Mouse (Mus musculus): Measurements from ENCODE around the gene Kifc5b.

Gene Kifc5b

DNA sequence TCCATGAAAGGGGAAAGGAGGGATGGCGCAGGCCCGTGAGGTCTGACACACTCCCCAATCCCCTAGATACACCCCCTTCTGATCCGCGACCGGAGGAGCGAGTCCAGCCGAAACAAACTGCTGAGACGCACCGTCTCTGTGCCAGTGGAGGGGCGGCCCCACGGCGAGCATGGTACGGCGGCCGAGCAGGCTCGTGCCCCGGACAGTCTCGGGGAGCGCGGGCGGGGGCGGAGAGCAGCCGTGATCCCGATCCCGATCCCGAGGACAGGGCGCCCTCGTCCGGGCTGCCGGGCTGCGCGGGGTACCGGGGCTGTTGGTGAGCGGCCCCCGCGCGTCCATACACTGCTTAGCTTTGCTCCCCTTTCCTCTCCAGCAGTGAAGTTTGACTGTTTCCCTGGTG lies 29.7 kb downstream of the Kifc5b start:
- DNase-seq (ENCODE audit: extremely low read depth, low read depth) = no peak

DNA sequence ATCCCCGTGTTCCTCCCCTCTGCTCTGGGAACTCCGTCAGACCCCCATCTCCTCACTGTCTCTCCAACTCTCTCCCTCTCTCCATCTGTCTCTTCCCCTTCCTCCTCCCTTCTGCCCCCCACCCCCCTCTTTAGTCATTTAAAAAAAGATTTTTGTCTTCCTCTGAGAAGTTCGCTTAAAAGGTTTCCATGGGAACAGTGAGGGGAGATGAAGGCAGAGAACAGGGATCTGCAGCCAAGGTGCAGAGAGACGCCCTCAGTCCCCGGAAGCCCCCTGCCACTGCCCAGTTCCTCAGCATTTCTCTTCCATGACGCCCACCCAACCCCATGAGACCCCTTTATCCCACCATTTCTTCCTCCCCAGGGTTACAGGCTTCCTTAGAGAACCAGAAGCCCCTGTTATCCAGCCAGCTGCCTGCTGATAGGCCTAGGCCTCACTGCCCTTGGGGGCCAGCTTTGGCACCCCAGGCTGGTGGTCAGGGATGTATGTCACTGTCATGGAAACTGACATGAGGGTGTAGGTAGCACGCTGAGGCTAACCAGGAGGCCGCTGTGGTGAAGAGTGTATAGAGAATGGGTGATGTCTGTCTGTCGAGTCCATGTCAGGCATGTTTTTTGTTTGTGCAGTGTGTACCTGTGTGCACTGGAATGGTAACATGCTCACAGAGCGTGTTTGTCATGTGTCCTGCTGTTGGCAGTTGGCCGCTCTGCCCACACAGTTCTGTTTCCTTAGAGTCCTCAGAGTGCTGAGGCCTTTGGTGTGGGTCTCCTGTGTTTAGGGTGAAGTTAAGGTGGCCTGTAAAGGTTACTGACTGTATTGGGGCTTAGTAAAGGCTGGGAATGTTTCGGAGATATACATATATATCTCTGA lies 30.6 kb downstream of the Kifc5b start:
- no peak for DNase-seq (ENCODE audit: extremely low read depth, low read depth)

GRCm38 (mm10) chr17:26948316-26949050 lies 31.6 kb downstream of the Kifc5b start:
- DNase-seq (ENCODE audit: extremely low read depth, low read depth) = no peak

DNA sequence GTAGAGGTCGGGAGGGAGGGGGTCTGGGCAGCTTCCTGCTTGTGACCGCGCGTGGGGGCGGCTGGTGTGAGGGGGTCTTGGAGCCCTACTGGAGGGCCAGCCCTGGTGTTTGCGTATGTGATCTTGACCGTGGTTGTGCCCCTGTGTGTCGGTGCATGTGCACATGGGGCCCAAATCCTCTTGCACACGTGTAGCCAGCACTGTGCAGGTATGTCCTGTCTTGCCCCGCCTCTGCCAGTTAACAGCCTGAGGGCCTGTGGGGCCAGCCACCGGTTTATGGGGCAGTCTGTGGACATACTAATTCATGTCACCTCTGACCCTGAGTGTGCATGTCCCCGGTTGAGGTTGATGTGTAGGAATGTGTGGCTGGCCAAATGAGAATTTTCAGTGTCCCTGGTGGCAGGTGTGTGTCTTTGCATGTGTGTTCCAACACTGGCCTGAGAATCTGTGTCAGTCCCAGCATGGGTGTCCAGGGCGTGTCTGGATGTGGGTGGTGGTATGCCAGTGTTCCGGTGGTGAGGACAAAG lies 32.2 kb downstream of the Kifc5b start:
- no peak for DNase-seq (ENCODE audit: extremely low read depth, low read depth)

GRCm38 (mm10) chr17:26949866-26950265 lies 33.0 kb downstream of the Kifc5b start:
- no peak for DNase-seq (ENCODE audit: extremely low read depth, low read depth)

DNA sequence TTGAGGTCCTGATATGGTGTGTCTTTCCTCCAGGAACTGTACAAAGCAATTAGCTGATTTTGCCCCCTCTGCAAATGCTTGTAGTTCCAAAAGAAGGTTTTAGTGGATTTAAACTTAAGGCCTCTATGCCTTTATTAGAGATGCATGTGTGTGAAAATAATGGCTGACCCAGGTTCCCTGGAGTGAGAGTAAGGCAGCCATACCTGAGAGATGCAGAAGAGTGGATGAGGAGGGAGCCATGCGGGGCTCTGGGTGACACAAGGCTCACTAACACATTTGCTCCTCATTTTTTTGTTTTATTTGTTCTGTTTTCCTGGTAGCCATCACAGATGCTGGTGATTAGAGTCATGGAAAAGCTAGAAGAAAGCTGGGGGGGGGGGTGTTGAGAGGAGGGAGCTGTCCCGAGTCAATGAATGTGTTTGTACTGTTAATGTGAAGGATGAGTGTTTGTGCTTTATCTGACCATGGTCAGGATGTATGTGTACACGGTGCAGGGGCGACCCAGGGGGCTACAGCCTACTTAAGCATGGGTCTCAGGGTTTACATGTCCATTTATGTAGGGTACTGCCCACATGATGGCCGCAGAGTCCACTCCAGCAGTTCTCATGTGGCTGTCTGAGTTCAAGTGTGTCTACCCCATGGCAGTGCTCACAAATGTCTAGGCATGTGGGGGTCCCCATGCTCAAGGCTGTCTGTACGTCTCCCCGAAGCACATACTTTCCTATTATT lies 33.8 kb downstream of the Kifc5b start:
- DNase-seq (ENCODE audit: extremely low read depth, low read depth) = no peak

- no peak for DNase-seq (ENCODE audit: extremely low read depth, low read depth)
These were observed 34.5 kb downstream of the Kifc5b start for GRCm38 (mm10) chr17:26951406-26951805.

DNA sequence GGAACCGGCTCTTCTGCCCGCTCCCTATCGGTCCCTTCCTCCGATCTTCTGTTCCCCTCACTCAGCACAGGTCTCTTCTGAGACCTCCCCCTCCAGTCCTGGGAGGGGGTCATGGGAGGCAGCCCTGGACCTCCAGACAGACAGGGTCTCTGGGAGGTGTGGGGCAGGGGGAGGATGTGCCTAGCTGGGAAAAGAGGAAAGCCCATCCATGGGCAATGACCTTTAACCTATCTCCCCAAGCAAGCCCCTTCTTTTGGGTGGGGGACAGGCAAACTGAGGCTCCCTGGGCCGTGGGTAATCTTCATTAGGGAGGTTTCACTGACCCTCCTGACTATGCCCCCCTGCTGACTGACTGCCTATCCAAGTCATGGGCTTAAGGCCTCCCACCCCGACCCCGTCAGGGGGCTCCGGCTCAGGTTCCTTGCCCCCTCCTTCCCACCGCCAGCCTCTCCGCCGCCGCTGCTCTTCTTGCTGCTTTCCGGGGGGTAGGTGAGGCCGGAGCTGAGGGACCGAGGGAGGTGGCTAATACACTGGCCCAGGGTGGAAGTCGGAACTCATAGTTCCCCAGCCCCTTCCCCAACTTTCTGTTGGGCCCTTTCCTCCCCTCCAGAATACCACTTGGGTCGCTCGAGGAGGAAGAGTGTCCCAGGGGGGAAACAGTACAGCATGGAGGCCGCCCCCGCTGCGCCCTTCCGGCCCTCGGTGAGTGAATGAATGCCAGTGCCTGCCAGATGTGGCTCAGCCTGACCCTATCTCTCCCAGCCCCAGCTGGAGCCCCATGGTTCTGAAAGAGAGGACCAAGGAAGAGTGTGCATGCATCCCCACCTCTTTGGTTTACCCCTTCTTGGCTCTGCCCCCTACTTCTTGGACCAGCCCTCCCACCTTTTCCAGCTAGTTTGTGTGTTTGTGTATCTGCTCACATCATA lies 35.3 kb downstream of the Kifc5b start:
- DNase-seq (ENCODE audit: extremely low read depth, low read depth) = no peak

- no peak for DNase-seq (ENCODE audit: extremely low read depth, low read depth)
These were observed 36.3 kb downstream of the Kifc5b start for GRCm38 (mm10) chr17:26953201-26953600.

GRCm38 (mm10) chr17:26953726-26954125 lies 36.8 kb downstream of the Kifc5b start:
- no peak for DNase-seq (ENCODE audit: extremely low read depth, low read depth)

- DNase-seq (ENCODE audit: extremely low read depth, low read depth) = no peak
These were observed 39.4 kb downstream of the Kifc5b start for GRCm38 (mm10) chr17:26956309-26956708.

DNA sequence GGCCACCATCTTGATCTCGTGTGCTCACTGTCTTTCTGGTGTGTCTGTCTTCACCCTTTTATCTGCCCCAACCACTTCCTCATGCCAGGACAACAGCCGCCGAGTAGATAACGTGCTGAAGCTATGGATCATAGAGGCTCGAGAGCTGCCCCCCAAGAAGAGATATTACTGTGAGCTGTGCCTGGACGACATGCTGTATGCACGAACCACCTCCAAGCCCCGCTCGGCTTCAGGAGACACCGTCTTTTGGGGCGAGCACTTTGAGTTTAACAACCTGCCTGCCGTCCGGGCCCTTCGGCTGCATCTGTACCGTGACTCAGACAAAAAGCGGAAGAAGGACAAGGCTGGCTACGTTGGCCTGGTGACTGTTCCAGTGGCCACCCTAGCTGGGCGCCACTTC lies 40.0 kb downstream of the Kifc5b start:
- DNase-seq (ENCODE audit: extremely low read depth, low read depth) = peak; percentile 88

- DNase-seq (ENCODE audit: extremely low read depth, low read depth) = no peak
These were observed 41.0 kb downstream of the Kifc5b start for GRCm38 (mm10) chr17:26957872-26958271.

DNA sequence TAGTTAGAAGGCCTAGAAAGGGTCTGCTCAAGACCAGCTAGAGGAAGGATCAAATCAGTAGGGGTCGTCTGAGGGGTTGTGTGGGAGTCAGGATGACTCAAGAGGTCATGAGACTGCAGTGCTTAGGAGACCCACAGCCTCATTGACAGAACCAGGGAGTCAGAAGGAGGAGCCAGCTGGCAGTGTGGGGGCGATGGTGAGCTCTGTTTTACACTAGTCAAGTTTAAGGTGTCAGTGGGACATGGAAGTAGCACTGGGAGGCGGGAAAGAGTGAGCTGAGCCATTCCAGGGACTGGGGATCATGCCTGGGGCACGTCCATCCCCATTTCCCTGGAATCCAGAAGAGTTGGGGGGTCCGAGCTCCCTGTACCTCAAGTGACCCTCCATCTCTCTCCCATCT lies 42.0 kb downstream of the Kifc5b start:
- DNase-seq (ENCODE audit: extremely low read depth, low read depth) = no peak

GRCm38 (mm10) chr17:26959815-26960214 lies 42.9 kb downstream of the Kifc5b start:
- DNase-seq (ENCODE audit: extremely low read depth, low read depth) = no peak

GRCm38 (mm10) chr17:26961572-26962240 lies 44.8 kb downstream of the Kifc5b start:
- no peak for DNase-seq (ENCODE audit: extremely low read depth, low read depth)

DNA sequence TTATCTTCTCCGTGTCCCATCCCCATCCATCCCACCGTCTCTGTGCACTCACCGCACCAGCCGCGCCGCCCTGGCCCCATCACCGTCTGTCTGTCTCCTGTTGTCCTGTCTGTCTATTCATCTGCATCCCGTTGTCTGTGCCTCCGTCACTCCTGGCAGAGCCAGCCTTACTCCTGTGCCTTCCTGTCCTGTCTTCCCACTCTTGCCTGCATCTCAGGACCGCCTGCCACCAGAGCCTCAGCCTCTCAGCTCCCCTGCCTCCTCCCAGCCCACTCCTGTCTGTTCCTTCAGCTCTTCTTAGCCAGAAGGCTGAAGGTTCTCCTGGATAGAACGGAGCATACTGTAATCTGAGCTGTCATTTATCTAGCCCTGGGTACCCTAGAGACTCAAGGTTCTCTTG lies 50.1 kb downstream of the Kifc5b start:
- DNase-seq (ENCODE audit: extremely low read depth, low read depth) = no peak

DNA sequence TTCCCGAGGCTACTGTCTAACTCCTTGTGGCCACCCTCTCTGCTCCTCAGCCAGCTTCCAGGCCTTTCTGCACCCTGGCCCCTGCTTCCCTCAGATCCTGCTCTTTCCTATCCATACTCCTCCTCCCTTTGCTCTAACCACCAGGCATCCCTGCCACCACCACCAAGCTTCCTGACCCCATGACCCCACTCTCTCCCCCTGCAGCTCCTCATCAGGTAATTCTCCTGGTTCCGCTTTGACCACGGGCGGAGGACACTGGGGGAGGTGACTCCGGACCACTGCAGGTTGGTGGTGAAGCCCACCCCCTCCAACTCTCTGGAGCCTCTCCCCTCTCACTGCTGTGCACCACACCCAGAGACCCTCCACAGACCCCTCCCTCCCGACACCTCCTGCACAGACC lies 50.6 kb downstream of the Kifc5b start:
- DNase-seq (ENCODE audit: extremely low read depth, low read depth) = no peak

- DNase-seq (ENCODE audit: extremely low read depth, low read depth) = no peak
These were observed 51.3 kb downstream of the Kifc5b start for GRCm38 (mm10) chr17:26968200-26968611.

- DNase-seq (ENCODE audit: extremely low read depth, low read depth) = no peak
These were observed 52.4 kb downstream of the Kifc5b start for GRCm38 (mm10) chr17:26969257-26969656.

Measured in MEL-GATA-1-ER (cell line).